Mouse (Mus musculus) heart, adult 11 months (tissue): ENCODE data around the gene Tpx2.

Experiments
- DNase-seq: peaks from one replicate; pipeline ENCODE4 v3.0.0; 2022

Gene Tpx2

DNA sequence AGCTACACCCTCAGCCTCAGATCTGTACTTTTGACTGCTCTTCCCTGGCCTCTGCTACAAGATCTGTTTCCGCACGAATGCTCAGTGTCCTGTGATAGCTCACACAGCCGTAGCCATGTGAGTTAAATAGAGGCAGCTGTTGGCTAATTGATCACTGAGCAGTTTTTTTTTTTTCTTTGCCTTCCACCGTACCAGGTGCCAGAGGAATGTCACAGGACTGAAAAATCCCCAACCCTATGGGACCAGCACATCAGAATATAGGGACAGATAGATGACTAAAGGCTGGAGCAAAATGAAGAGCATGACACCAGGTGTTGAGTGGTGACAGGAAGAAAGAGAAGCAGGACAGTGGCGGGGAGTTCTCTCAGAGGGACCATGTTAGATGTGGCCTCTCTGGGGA is 68.3 kb downstream of the Tpx2 start:
- DNase-seq = no peak

DNA sequence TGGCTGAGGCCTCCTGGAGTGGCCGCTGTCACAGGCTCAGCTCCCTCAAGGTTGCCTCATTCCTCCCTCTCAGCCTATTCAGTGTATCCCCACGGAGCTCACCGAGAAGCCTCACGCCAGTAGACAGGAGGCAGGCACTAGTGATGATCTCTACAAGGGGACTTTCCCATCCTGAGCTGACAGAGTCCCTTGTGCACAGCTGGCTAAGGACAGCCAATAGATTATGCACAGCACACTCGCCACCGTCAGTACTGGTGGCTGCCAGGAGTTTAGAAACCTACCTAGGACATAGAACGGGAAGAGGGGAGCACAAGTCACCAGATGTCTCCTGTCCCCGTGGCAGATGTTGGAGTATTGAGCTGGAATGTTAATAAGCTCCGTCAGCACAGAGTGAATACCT is 69.9 kb downstream of the Tpx2 start:
- DNase-seq = no peak

DNA sequence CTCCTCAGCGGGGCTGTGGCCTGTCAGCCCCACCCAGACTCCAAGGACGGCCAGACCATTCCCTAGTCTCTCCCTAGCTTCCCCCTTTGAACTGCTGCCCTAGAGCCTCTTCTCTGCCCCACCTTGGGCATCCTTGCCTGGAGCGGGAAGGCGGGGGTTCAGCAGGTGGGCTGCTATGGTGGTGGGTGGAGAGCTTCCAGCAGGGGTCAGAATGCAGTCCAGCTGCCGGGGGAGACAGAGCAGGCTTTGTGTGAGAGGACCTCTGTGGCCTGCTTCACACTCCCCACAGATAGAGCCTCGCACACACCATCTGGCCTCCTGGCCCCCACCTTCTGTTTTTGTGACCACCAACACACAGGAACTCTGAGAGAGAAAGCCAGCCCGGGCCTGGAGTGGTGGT is 74.6 kb downstream of the Tpx2 start:
- no peak for DNase-seq

DNA sequence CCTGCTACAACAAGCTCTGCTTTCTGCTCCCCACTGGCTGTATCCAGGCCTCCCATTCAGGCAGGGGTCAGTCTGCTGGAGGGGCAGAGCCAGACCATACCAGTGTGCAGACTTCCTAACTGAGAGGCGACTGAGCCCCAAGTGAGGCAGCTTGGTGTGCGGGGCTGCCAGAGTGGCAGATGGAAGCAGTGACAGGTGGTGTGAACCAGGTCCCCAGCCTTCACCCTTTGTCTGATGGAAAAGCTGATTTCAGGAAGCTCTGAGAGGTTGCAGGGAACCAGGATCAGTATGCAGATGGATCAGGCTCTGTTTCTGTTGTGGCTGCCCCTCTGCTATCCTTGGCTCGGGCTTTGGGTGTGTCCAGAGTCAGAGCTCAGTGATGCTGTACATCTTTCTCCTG is 75.9 kb downstream of the Tpx2 start:
- peak; percentile 87 for DNase-seq

DNA sequence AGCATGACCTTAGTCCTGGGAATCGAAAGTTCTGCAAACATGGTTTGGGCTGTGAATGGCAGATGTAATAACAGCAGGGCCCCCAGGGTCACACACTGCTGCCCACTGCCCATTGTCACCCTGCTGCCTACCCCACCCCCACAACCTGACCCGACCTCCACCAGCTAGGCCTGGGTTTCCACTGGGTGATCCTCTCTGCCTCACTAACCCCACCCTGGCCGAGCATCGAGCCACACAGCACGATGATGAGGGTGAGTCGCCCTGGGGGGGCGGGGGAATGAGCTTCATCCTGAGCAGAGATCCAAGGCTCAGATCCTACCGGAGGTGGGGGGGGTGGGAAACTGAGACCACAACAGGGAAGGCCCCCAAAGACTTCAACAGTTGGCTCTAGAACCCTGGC is 76.4 kb downstream of the Tpx2 start:
- DNase-seq = peak; percentile 87

DNA sequence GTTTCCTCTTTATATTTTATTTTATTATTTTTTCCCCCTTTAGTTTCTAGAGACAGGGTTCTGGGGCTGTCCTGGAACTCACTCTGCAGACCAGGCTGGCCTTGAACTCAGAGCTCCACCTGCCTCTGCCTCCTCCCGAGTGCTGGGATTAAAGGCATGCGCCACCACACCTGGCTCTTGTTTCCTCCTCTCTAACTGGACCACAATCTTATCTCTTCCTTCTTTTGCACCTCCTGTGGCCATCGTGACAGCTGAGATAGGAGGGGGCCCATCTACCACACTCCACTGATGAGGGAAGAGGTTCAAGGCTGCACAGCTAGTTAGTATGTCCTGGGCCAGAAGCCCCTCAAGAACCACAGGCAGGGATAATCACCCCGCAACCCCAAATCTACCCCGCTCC is 76.8 kb downstream of the Tpx2 start:
- DNase-seq = no peak

DNA sequence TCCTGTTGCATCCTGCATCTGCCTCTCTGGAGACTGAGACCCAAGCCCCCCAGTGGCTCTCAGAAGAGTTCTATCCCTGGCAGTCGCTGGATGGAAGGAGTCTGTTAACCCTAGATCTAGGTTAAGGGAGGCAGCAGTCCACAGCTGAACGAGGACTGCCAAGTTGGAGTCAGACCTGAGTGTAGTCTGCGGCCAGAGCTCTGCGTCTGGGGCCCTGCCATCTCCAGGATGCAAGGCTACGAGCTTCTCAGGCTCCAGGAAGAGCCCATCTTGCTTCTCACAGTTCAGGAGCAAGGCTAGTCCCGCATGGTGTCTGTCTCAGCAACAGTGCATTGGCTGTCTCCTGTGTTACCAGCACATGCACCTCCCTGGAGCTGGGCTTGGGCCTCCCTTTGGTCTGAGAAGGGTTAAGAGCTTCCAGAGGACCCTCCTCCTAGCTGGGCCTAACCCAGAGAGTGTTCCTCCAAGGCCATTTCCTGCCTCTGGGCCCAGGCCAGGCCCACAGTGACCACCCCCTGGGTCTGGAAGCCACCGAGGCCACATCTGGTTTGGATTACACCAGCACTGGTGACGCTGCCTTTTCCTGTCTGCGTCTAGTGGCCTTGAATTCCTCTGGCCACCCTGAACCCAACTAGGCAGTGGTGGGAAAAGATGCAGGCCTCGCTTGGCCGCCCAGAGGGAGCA is 77.6 kb downstream of the Tpx2 start:
- peak; percentile 99 for DNase-seq

DNA sequence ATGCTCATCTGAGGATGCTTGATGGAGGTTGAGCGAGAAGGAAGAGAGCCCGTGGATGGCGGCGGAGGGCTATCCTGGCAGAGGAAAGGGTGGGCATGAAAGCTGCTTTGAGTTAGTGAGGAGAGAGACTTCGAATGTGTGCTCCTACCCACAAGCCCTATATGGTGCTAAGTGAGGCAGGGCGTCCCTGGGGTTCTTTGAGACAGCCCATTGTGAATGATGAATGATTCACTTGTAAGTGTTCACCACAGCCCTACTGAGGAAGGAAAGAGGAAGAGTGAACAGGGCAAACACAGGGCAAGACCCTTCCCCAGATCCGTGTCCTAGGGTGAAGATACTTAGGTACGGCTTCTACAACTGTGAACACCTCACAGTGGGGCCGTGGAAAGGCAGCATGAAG is 79.1 kb downstream of the Tpx2 start:
- no peak for DNase-seq

DNA sequence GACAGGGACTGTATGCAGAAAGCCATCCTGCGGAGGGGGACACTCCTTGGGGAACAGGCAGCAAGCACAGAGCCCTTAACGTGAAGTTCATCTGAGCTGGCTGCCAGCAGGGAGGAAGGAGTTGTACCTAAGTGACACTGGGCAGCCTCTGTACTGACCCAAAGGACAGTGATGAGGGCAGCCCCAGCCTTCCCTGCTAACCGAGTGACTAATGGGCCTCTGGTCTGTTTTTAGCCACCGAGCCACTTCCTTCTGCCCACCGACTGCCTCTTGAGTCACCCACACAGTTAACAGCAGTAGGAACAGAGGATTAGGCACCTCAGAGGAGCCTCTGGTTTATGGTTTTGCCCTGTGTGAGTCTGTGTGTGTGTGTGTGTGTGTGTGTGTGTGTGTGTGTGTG is 79.6 kb downstream of the Tpx2 start:
- DNase-seq = no peak

DNA sequence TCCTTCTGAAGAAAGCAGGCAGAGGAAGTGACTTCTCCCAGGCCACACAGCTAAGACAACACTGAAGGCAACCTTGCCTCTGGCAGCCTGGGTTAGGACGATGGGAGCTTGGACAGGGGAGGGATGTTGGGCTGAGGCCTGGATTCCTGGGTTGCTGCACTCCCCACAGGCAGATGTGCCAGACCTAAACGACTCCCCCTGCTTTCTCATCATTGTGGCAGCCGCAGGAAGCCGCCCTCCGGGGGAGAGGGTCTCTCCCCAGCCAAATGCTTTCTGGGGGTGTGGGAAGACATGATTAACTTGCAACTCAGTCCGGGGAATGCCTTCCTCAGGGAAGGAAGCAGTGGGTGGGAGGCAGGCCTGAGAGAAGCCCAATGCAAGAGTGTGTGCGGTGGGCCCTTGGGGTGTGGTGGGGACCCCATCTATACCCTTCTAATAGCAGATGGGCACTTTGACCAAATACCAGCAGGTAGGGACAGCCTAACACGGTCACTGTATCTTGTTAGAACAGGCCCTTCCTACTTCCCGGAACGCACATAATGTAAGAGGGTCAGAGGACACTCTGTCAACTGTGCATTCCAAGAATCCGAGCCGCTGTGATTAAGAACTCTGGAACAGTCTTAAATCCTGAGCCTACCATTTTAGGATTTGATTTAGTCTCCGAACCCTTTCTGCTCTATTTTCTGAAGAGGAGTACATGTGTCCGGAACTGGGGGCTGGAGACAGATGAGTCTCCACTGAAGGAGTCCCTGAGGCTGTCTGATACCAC is 80.6 kb downstream of the Tpx2 start:
- peak; percentile 94 for DNase-seq

DNA sequence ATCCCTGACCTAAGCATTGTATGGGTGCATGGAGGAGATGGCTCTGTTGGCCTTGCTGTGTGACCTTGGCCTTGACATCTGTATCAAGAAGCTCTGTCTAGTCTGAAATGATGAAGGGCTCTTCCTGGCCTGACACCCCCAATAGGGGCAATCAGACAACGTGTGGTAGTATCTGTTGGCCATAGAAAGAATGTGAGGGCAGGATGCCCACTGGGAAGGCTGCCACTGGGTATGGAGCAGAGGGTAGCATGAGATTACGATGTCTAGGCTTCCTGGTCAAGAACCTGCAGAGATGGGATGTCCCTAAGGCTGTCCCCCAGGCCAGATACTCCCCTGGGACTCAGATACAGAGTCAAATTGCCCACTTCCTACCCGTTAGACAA is 81.2 kb downstream of the Tpx2 start:
- no peak for DNase-seq

DNA sequence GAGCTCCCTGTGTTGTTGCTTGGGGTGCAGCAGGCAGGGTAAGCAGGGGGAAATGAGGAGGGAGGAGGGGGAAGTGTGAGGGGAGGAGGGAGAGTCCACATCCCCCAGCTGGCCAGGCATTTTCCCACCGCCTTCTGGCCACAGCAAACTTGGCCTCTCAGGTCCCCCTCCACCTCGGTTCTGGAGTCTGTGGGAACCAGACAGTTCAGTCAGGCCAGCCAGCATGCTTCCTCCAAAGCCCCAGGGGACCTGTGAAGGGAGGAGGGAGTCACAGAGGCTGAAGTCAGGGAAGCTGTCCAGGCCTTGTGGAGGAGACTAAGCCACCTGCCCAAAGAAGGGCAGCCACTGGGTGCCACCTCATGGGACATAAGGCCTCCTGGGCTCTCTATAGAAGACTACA is 82.5 kb downstream of the Tpx2 start:
- DNase-seq = peak; percentile 99

DNA sequence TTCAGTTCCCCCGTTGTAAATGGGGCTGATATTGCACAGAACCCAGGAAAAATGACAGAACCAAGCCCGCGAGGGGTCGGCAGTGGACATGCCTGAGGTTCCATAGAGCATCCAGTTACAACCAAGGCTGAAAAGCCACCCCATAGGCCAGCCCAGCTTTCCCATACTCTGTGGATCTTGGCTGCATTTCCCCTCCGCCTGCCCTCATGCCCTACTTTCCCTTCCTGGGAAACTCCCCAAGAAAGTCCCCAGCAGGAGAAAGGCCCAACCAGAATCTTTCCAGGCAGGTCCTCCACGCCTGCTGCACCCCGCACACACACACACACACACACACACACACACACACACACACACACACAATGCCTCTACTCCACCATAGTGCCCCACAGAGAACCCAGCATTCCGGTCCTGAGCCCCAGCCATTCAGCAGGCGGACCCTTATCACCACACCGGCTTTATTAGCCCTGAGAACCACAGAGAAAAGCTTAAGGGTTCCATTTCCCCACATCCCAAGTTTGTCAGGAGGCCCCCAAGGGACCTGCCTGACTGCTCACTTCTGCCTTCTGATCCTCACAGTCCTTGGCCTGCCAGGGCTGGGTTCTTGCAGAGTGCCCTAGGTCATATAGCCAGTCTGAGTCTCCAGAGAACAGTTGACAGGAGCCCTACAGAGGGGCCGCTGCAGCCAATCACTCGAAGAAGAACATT is 83.8 kb downstream of the Tpx2 start:
- DNase-seq = no peak

DNA sequence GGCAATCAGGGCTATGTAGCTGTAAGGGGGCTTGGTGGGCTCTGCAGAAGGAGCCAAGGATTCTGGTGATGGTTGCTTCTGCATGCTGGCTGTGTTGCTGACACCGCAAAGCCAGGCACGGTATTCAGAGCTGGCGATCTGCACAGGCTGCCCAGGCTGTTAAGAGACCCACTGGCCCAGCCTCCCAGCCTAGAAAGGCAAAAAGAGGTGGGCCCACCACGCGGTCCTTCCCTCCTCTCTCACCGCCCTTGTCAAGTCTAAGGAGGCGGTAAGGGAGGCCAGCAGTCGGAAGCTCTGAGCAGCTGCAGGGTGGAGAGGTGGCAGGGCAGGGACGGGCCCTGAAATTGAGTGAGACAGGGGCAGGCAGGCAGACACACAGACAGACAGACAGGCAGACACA is 85.3 kb downstream of the Tpx2 start, which contains the start of gene Foxs1:
Gene Foxs1, minus strand, starts transcription at position 161 of the 400 bp plus-strand sequence.
- peak; percentile 98 for DNase-seq

DNA sequence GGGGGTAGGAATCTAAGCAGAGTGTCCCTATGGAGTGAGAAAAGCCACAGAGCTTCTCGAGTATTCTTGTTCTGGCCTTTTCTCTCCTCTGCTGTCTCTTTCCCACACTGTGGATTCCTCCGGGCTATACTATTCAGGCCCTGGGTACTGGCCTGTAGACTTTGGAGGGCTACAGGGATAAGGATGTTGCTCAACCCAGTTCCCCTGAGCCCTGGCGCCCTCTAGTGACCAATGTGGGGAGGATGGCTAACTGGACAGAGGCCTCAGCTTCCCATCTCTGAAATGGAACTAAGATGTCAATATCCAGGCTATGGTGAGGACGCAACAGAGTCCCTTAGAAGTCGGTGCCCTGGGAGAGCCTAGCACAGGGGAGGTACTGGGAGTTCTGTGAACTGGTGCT is 85.8 kb downstream of the Tpx2 start:
- peak; percentile 95 for DNase-seq

DNA sequence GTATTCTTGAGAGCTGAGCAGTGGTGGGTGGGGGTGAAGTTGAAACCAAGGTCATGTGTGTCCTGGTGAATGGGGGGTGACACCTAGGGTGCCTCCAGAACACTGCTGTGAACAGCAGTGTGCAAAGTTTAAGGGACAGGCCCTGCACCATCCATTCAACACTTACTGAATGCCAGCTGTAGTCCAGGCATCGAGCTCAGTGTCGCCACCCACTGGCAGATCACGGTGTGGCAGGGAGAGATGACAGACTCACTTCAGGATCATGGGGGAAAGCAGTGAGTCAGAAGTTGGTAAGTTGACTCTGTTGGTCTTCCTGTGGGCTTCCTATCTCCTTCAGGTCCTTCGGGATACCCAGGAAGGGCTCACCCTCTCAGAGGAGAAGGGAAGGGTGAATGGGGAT is 92.1 kb downstream of the Tpx2 start:
- DNase-seq = no peak

DNA sequence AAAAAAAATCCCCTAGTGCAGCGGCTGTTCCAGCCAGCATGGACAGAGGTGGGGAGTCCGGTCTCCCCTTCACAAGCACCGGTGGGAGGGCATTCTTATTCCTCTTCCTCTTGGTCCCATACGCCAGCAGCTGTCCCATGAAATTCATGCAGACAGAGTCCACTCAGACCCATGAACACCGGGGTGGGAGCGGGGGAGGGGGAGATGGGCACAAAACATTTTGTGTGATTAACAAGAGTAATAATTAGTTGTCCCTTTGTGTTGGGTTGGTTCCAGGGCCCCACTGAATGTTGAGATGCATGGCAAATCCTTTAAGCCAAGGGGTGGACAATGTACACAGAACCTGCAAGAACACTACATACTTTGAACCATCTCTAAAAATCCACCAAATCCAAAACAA is 93.3 kb downstream of the Tpx2 start:
- DNase-seq = no peak

DNA sequence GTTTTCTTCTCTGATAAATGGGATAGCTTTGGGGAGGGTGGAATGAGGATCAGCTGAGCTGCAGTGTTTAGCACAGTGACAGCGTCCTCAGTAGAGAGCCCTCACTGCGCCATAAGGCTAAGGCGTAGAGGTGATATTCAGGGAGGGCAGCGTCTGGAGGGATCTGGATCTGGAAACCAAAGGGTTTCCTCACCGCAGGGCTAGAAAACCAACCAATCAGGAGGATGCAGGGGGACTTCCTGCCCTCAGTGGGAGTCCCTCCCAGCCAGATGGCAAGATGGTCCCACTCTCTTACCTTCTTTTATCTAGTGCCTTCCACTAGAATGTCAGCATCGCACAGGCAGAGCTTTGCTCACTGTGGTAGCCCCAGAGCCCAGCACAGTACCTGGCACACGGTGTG is 94.0 kb downstream of the Tpx2 start:
- no peak for DNase-seq

DNA sequence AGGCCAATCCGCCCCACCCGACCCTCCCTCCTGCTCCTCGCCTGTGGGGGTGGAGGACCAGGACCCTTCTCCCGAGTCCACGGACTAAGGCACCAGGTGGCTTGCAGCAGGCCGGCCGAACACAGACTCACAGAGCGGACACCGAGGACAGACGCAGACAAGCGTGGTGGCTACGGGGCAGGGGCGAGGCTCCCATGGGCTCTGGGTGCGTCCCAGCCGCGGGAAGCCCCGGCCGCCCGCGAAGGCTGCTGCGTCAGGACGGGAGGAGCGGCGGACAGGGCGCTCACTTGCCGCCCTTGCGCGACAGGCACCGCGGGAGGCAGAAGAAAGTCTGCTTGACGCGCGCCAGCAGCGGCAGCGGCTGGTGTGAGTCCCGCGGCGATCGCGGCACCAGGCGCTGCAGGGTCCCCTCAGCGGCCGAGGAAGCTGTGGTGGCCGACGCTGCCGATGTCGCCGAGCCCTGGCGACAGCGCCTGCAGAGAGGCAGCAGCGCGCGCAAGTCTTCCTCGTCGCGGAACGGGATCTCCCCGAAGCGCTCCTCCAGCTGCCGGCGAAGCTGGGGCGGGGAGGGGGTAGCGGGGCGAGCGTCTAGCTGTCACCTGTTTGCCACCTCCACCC is 95.2 kb downstream of the Tpx2 start:
- no peak for DNase-seq

DNA sequence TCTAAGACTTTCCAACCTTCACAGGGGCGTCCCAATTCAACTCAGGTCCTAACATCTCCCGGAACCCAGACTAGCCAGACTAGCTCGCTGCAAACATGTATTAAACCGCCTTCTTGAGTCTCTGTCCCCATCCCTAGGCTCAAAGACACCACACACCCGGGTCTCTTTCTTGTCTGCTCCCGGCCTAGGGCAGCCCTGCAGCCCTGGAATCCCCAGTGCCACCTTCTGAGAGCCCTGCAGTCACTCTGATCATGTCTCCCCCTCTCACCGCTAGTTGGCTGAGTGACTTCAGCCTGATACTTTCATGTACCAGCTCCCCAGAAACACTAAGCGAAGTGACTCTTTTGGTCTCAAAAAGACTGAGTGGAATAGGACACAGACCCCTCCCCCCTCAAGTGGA is 95.8 kb downstream of the Tpx2 start:
- peak; percentile 74 for DNase-seq

DNA sequence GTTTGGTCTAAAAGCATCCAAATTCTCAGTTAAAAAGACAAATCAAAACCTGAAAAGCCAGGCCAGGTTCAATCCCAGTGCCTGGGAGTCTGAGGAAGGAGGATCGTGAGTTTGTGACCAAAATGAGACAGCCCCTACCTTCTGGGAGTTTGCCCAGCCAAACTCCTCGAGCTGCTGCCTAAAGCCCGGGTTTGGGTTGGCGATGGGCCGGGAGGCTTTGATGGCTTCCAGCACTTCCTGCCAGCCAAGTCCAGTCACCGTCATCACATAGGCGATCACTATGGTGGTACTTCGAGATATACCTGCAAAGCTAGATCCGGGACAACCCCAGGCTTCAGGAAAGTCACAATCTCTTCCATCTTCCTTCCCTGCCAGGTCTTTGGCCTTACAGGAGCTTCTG is 96.2 kb downstream of the Tpx2 start:
- DNase-seq = no peak
